ENCODE assay signal across 7 mouse cellular contexts in genomic region chr14:103720637-103721355, GRCm38 (mm10).
A peak's percentile ranks its signal among the peaks of the same experiment; 100 is the strongest.
DNase-seq lines count a peak whose midpoint lies in the region; ATAC-seq and TF ChIP-seq lines count a peak whose summit lies in the region.

No protein-coding gene starts in this region.

- H3K4me3 ChIP-seq in MEL (ENCODE audit: control insufficient read depth in 1 of 2, insufficient read depth in 1 of 2, low read depth in 2 of 2, low read length in 2 of 2): no peak overlapping the region

- H3K27me3 ChIP-seq in MEL (ENCODE audit: control insufficient read depth in 1 of 2, insufficient read depth in 2 of 2, low read length in 2 of 2): no peaks in the 10 kb centered on the region

- H3K27ac ChIP-seq in MEL (ENCODE audit: control insufficient read depth, low read depth, low read length): no peak overlapping the region

- H3K4me1 ChIP-seq in MEL (ENCODE audit: control insufficient read depth in 1 of 2, insufficient read depth in 2 of 2, low read length in 2 of 2): peaks cover 0 to 3% of the 10 kb centered on the region in 2 experiments; a peak in 2 of 4 replicates

- H3K9me3 ChIP-seq in MEL (replicated peaks; ENCODE audit: insufficient read depth, low read length): no peaks in the 10 kb centered on the region

- DNase-seq in CD4-positive, CD25-positive, alpha-beta regulatory T cell, adult 2 months (ENCODE audit: low read depth, low spot score): peak; percentile 79
- peak; percentile 65 for DNase-seq in MEL (ENCODE audit: low read depth, low spot score)
- peak; percentile 12 to 30 for DNase-seq in heart, adult 9 months (ENCODE audit: low spot score in 2 of 2)
- peak; percentile 32 to 71 for DNase-seq in layer of hippocampus, adult 18-20 months (ENCODE audit: low spot score in 2 of 2)
- peak; percentile 65 for DNase-seq in lung, postnatal 36 days
- DNase-seq in right cerebral cortex, postnatal 25 days: peak; percentile 40

- no peak overlapping the region for H3K9ac ChIP-seq in MEL (ENCODE audit: control insufficient read depth, low read depth, low read length, poor library complexity, severe bottlenecking)

- no peaks in the 10 kb centered on the region for H3K36me3 ChIP-seq in MEL (ENCODE audit: control insufficient read depth in 1 of 2, insufficient read depth in 2 of 2, low read length in 2 of 2)

- TF ChIP-seq POLR2A in MEL (IDR thresholded peaks at IDR 0.05; ENCODE audit: control insufficient read depth in 1 of 2, insufficient read depth in 1 of 2, low read depth in 1 of 2, low read length in 2 of 2, poor library complexity in 1 of 2): no peak

- H3K79me2 ChIP-seq in MEL (ENCODE audit: control insufficient read depth, insufficient read depth, low read length, poor library complexity): no peaks in the 10 kb centered on the region

- peak; percentile 30; the same call in 1 of the 2 replicates for ATAC-seq in common myeloid progenitor, adult 5-6 weeks (replicated peaks; ENCODE audit: low read depth, poor library complexity, severe bottlenecking)

- TF ChIP-seq CTCF in MEL (IDR thresholded peaks at IDR 0.05 in 2 of 3, conservative IDR thresholded peaks at IDR 0.05 in 1 of 3; ENCODE audit: control insufficient read depth in 1 of 3, insufficient read depth in 1 of 3, low read depth in 2 of 3, low read length in 3 of 3, poor library complexity in 1 of 3, severe bottlenecking in 1 of 3): peak; percentile 32 to 68 (median 58)

- no peak for TF ChIP-seq EP300 in MEL (IDR thresholded peaks at IDR 0.05; ENCODE audit: low read depth in 1 of 2, low read length in 2 of 2)

- TF ChIP-seq RAD21 in MEL (IDR thresholded peaks at IDR 0.05; ENCODE audit: low read depth, low read length): peak; percentile 13

TF ChIP-seq in MEL, 35 proteins besides CTCF, POLR2A, EP300 and RAD21:
- TF ChIP-seq CHD2 (IDR thresholded peaks at IDR 0.05; ENCODE audit: low read length) (no peak), RCOR1 (IDR thresholded peaks at IDR 0.05; ENCODE audit: low read depth, low read length) (no peak), MXI1 (IDR thresholded peaks at IDR 0.05; ENCODE audit: low read depth, low read length) (no peak), ZNF384 (IDR thresholded peaks at IDR 0.05; ENCODE audit: low read depth, low read length) (no peak)

Comparison
In these comparisons a context has a peak if more than half of its experiments do, and no peak if none do; other contexts are left out.
1. DNase-seq: peak in every context shown above with its lines; median percentile 79 in CD4-positive, CD25-positive, alpha-beta regulatory T cell, adult 2 months; 65 in MEL; 65 in lung, postnatal 36 days; 52 in layer of hippocampus, adult 18-20 months; 40 in right cerebral cortex, postnatal 25 days; 21 in heart, adult 9 months.